Mouse (Mus musculus) 3T3-L1 (cell line): ENCODE data around the gene Itpr2.

ENCODE experiments used
- DNase-seq: peaks from one replicate; pipeline ENCODE4 v3.0.0-alpha.2; 2015; ENCODE audit warnings: low read depth, low spot score

Itpr2 gene

GRCm38 (mm10) chr6:146509891-146510290, 7.9 kb upstream of the Itpr2 start:
- DNase-seq: no peak

- DNase-seq: no peak
These were observed 2.4 kb upstream of the Itpr2 start for GRCm38 (mm10) chr6:146504459-146504858.

GRCm38 (mm10) chr6:146502856-146503255, 833 bp upstream of the Itpr2 start:
- no peak for DNase-seq

GRCm38 (mm10) chr6:146501316-146501865, 632 bp downstream of the Itpr2 start:
- DNase-seq: peak; percentile 69

GRCm38 (mm10) chr6:146500771-146501170, 1.3 kb downstream of the Itpr2 start:
- peak; percentile 25 for DNase-seq

GRCm38 (mm10) chr6:146500206-146500605, 1.8 kb downstream of the Itpr2 start:
- DNase-seq: no peak

- DNase-seq: no peak
These were observed 2.5 kb downstream of the Itpr2 start for GRCm38 (mm10) chr6:146499566-146499965.

GRCm38 (mm10) chr6:146498416-146498815, 3.6 kb downstream of the Itpr2 start:
- no peak for DNase-seq

GRCm38 (mm10) chr6:146497866-146498265, 4.2 kb downstream of the Itpr2 start:
- DNase-seq: no peak

- DNase-seq: no peak
These were observed 4.6 kb downstream of the Itpr2 start for GRCm38 (mm10) chr6:146497435-146497834.

- DNase-seq: no peak
These were observed 10.3 kb downstream of the Itpr2 start for GRCm38 (mm10) chr6:146491680-146492079.

GRCm38 (mm10) chr6:146490416-146490960, 11.5 kb downstream of the Itpr2 start:
- no peak for DNase-seq

GRCm38 (mm10) chr6:146489841-146490240, 12.2 kb downstream of the Itpr2 start:
- DNase-seq: no peak

- DNase-seq: no peak
These were observed 13.3 kb downstream of the Itpr2 start for GRCm38 (mm10) chr6:146488749-146489148.

- DNase-seq: no peak
These were observed 14.9 kb downstream of the Itpr2 start for GRCm38 (mm10) chr6:146487079-146487478.

GRCm38 (mm10) chr6:146486073-146486472, 15.9 kb downstream of the Itpr2 start:
- no peak for DNase-seq

- DNase-seq: no peak
These were observed 20.6 kb downstream of the Itpr2 start for GRCm38 (mm10) chr6:146481441-146481840.

- no peak for DNase-seq
These were observed 21.1 kb downstream of the Itpr2 start for GRCm38 (mm10) chr6:146480925-146481324.

- DNase-seq: no peak
These were observed 22.9 kb downstream of the Itpr2 start for GRCm38 (mm10) chr6:146478888-146479683.

- no peak for DNase-seq
These were observed 25.2 kb downstream of the Itpr2 start for GRCm38 (mm10) chr6:146476865-146477264.

- no peak for DNase-seq
These were observed 27.9 kb downstream of the Itpr2 start for GRCm38 (mm10) chr6:146474166-146474565.

- peak; percentile 90 for DNase-seq
These were observed 28.6 kb downstream of the Itpr2 start for GRCm38 (mm10) chr6:146473216-146473955.
